Mouse (Mus musculus): ENCODE results near the gene Lamp2. TPM values are rescaled to one million over a fixed set of nuclear protein-coding genes. Genes with fewer than 3 reads are reported as not detected.
"Not testable (repeated sequence)": the region's sequence is repeated elsewhere in the genome, so short reads cannot be mapped to it uniquely, and the experiment has no call there.

Gene Lamp2
- 48.0 and 49.6 TPM in 2 replicates for polyA plus RNA-seq (2015; fragmentation: Nextera tagmentation; extraction: Ambion mirVana)

- Histone ChIP-seq H3K27ac (peak within 1 kb of the TSS; percentile 35; the same call in 1 of the 2 replicates), H3K9me3 (replicated peaks) (no peaks in the 10 kb centered on the region), H3K4me1 (peaks cover 8% of the 10 kb centered on the region; the same call in 1 of the 2 replicates), H3K4me2 (peak within 1 kb of the TSS; percentile 67), H3K36me3 (ENCODE audit: poor library complexity, severe bottlenecking) (no peaks in the 10 kb centered on the region; the same call in 1 of the 2 replicates), H3K4me3 (peak within 1 kb of the TSS; percentile 57), H3K9ac (peak within 1 kb of the TSS; percentile 75), H3K27me3 (no peaks in the 10 kb centered on the region)
- peak; percentile 99 for ATAC-seq
- 19% methylated on average over 44 of the region's 47 CpGs for WGBS
Measured at GRCm38 (mm10) chrX:38455890-38456634, at the start of gene Lamp2. Gene Lamp2, minus strand, starts transcription at chrX:38456454.

- Histone ChIP-seq H3K4me2 (no peak overlapping the region), H3K9ac (no peak overlapping the region), H3K36me3 (ENCODE audit: poor library complexity, severe bottlenecking) (no peaks in the 10 kb centered on the region), H3K4me1 (no peaks in the 10 kb centered on the region), H3K27me3 (no peaks in the 10 kb centered on the region), H3K27ac (no peak overlapping the region), H3K4me3 (no peak overlapping the region), H3K9me3 (replicated peaks) (no peaks in the 10 kb centered on the region)
- ATAC-seq: no peak
- WGBS: 91% methylated on average over 14 of the region's 14 CpGs
Measured at GRCm38 (mm10) chrX:38504846-38505245, 48.6 kb upstream of the Lamp2 start.

GRCm38 (mm10) chrX:38502182-38502581 lies 45.9 kb upstream of the Lamp2 start:
- 75% methylated on average over 5 of the region's 5 CpGs for WGBS
- not testable (repeated sequence) for H3K9me3 ChIP-seq (replicated peaks); H3K27ac ChIP-seq; H3K27me3 ChIP-seq; H3K9ac ChIP-seq; H3K36me3 ChIP-seq (ENCODE audit: poor library complexity, severe bottlenecking); H3K4me3 ChIP-seq; ATAC-seq; H3K4me2 ChIP-seq; H3K4me1 ChIP-seq

GRCm38 (mm10) chrX:38485464-38485863 lies 29.2 kb upstream of the Lamp2 start:
- not testable (repeated sequence) for H3K27me3 ChIP-seq; H3K4me3 ChIP-seq; H3K9me3 ChIP-seq (replicated peaks); ATAC-seq; H3K36me3 ChIP-seq (ENCODE audit: poor library complexity, severe bottlenecking); H3K27ac ChIP-seq; H3K9ac ChIP-seq; H3K4me1 ChIP-seq
- 34% methylated on average over 20 of the region's 20 CpGs for WGBS
- peak overlapping the region; percentile 28; the same call in 1 of the 2 replicates for H3K4me2 ChIP-seq

GRCm38 (mm10) chrX:38478583-38478982 lies 22.3 kb upstream of the Lamp2 start:
- no peak overlapping the region for H3K27ac ChIP-seq
- H3K9ac ChIP-seq: no peak overlapping the region
- H3K4me1 ChIP-seq: no peaks in the 10 kb centered on the region
- no peaks in the 10 kb centered on the region for H3K36me3 ChIP-seq (ENCODE audit: poor library complexity, severe bottlenecking)
- H3K9me3 ChIP-seq (replicated peaks): no peaks in the 10 kb centered on the region
- no peak overlapping the region for H3K4me2 ChIP-seq
- ATAC-seq: no peak
- H3K27me3 ChIP-seq: no peaks in the 10 kb centered on the region
- WGBS: 79% methylated on average over 1 of the region's 1 CpGs
- no peak overlapping the region for H3K4me3 ChIP-seq

- ATAC-seq: peak; percentile 94
- 16% methylated on average over 32 of the region's 32 CpGs for WGBS
- H3K4me2 ChIP-seq: peak overlapping the region; percentile 55
- H3K4me3 ChIP-seq: peak overlapping the region; percentile 51
- H3K27me3 ChIP-seq: no peaks in the 10 kb centered on the region
- H3K4me1 ChIP-seq: no peaks in the 10 kb centered on the region
- H3K36me3 ChIP-seq (ENCODE audit: poor library complexity, severe bottlenecking): no peaks in the 10 kb centered on the region
- H3K9ac ChIP-seq: peak overlapping the region; percentile 58
- no peaks in the 10 kb centered on the region for H3K9me3 ChIP-seq (replicated peaks)
- peak overlapping the region; percentile 40 for H3K27ac ChIP-seq
Measured at GRCm38 (mm10) chrX:38473537-38474299, 17.5 kb upstream of the Lamp2 start.

GRCm38 (mm10) chrX:38473164-38473536 lies 16.9 kb upstream of the Lamp2 start:
- Histone ChIP-seq H3K36me3 (ENCODE audit: poor library complexity, severe bottlenecking) (no peaks in the 10 kb centered on the region), H3K9me3 (replicated peaks) (no peaks in the 10 kb centered on the region), H3K9ac (no peak overlapping the region), H3K4me2 (peak overlapping the region; percentile 55), H3K4me3 (peak overlapping the region; percentile 51), H3K27me3 (no peaks in the 10 kb centered on the region), H3K4me1 (no peaks in the 10 kb centered on the region), H3K27ac (no peak overlapping the region)
- WGBS: 20% methylated on average over 10 of the region's 10 CpGs
- peak; percentile 50 for ATAC-seq

- Histone ChIP-seq H3K4me1 (no peaks in the 10 kb centered on the region), H3K27ac (no peak overlapping the region), H3K9ac (no peak overlapping the region), H3K4me2 (no peak overlapping the region), H3K36me3 (ENCODE audit: poor library complexity, severe bottlenecking) (no peaks in the 10 kb centered on the region), H3K4me3 (no peak overlapping the region), H3K9me3 (replicated peaks) (no peaks in the 10 kb centered on the region), H3K27me3 (no peaks in the 10 kb centered on the region)
- no peak for ATAC-seq
Measured at GRCm38 (mm10) chrX:38466236-38466635, 10.0 kb upstream of the Lamp2 start.

- Histone ChIP-seq H3K9ac (no peak overlapping the region), H3K4me1 (no peaks in the 10 kb centered on the region), H3K9me3 (replicated peaks) (no peaks in the 10 kb centered on the region), H3K4me2 (no peak overlapping the region), H3K36me3 (ENCODE audit: poor library complexity, severe bottlenecking) (no peaks in the 10 kb centered on the region), H3K27ac (no peak overlapping the region), H3K4me3 (no peak overlapping the region), H3K27me3 (no peaks in the 10 kb centered on the region)
- ATAC-seq: no peak
- 90% methylated on average over 2 of the region's 2 CpGs for WGBS
Measured at GRCm38 (mm10) chrX:38463160-38463559, 6.9 kb upstream of the Lamp2 start.

GRCm38 (mm10) chrX:38462101-38462500 lies 5.8 kb upstream of the Lamp2 start:
- 85% methylated on average over 5 of the region's 5 CpGs for WGBS
- Histone ChIP-seq H3K4me2 (no peak overlapping the region), H3K4me1 (no peaks in the 10 kb centered on the region), H3K4me3 (no peak overlapping the region), H3K36me3 (ENCODE audit: poor library complexity, severe bottlenecking) (no peaks in the 10 kb centered on the region), H3K27ac (no peak overlapping the region), H3K27me3 (no peaks in the 10 kb centered on the region), H3K9ac (no peak overlapping the region), H3K9me3 (replicated peaks) (no peaks in the 10 kb centered on the region)
- no peak for ATAC-seq

- H3K4me3 ChIP-seq: no peak overlapping the region
Measured at GRCm38 (mm10) chrX:38460887-38461286, 4.6 kb upstream of the Lamp2 start.

GRCm38 (mm10) chrX:38459076-38459475 lies 2.8 kb upstream of the Lamp2 start:
- no peak overlapping the region for H3K4me3 ChIP-seq

More at GRCm38 (mm10) chrX:38460887-38461286, 4.6 kb upstream of the Lamp2 start:
- no peaks in the 10 kb centered on the region for H3K27me3 ChIP-seq
- H3K9ac ChIP-seq: no peak overlapping the region
- no peak overlapping the region for H3K4me2 ChIP-seq
- no peaks in the 10 kb centered on the region for H3K36me3 ChIP-seq (ENCODE audit: poor library complexity, severe bottlenecking)
- H3K27ac ChIP-seq: no peak overlapping the region
- WGBS: 73% methylated on average over 3 of the region's 3 CpGs
- no peak for ATAC-seq
- no peaks in the 10 kb centered on the region for H3K4me1 ChIP-seq
- H3K9me3 ChIP-seq (replicated peaks): no peaks in the 10 kb centered on the region

More at GRCm38 (mm10) chrX:38459076-38459475, 2.8 kb upstream of the Lamp2 start:
- no peaks in the 10 kb centered on the region for H3K27me3 ChIP-seq
- no peak overlapping the region for H3K27ac ChIP-seq
- WGBS: 71% methylated on average over 8 of the region's 8 CpGs
- no peak overlapping the region for H3K9ac ChIP-seq
- peaks cover 8% of the 10 kb centered on the region; the same call in 1 of the 2 replicates for H3K4me1 ChIP-seq
- H3K4me2 ChIP-seq: no peak overlapping the region
- no peaks in the 10 kb centered on the region for H3K9me3 ChIP-seq (replicated peaks)
- no peak for ATAC-seq
- no peaks in the 10 kb centered on the region for H3K36me3 ChIP-seq (ENCODE audit: poor library complexity, severe bottlenecking)
